Mouse (Mus musculus): Measurements from ENCODE around the gene 4933407L21Rik. TPM values are rescaled to one million over a fixed set of nuclear protein-coding genes. Genes with fewer than 3 reads are reported as not detected.

Gene 4933407L21Rik
- polyA plus RNA-seq (2016; fragmentation: Nextera tagmentation; extraction: Ambion mirVana) = 0.13 TPM in 1 of 2 replicates, not detected in the other

- Histone ChIP-seq H3K4me1 (peaks cover 18% of the 10 kb centered on the region), H3K27me3 (ENCODE audit: low read depth, poor library complexity, severe bottlenecking) (no peaks in the 10 kb centered on the region), H3K9me3 (replicated peaks) (no peaks in the 10 kb centered on the region), H3K27ac (no peak within 1 kb of the TSS), H3K4me3 (no peak within 1 kb of the TSS), H3K36me3 (no peaks in the 10 kb centered on the region)
- 73% methylated on average over 4 of the region's 4 CpGs for WGBS
- no peak for DNase-seq (ENCODE audit: low spot score)
Measured at GRCm38 (mm10) chr1:85928057-85928687, at the start of gene 4933407L21Rik. Gene 4933407L21Rik, plus strand, starts transcription at chr1:85928483.

- DNase-seq (ENCODE audit: low spot score) = no peak
- Histone ChIP-seq H3K4me1 (no peaks in the 10 kb centered on the region), H3K27me3 (ENCODE audit: low read depth, poor library complexity, severe bottlenecking) (no peaks in the 10 kb centered on the region), H3K27ac (no peak overlapping the region), H3K4me3 (no peak overlapping the region), H3K9me3 (replicated peaks) (peaks cover 5% of the 10 kb centered on the region; the same call in 1 of the 2 replicates), H3K36me3 (no peaks in the 10 kb centered on the region)
- 93% methylated on average over 12 of the region's 12 CpGs for WGBS
Measured at GRCm38 (mm10) chr1:85882003-85882402, 46.3 kb upstream of the 4933407L21Rik start.

- Histone ChIP-seq H3K9me3 (replicated peaks) (no peaks in the 10 kb centered on the region; the same call in 1 of the 2 replicates), H3K27me3 (ENCODE audit: low read depth, poor library complexity, severe bottlenecking) (no peaks in the 10 kb centered on the region), H3K4me1 (no peaks in the 10 kb centered on the region), H3K27ac (no peak overlapping the region), H3K4me3 (no peak overlapping the region), H3K36me3 (no peaks in the 10 kb centered on the region)
- WGBS = 89% methylated on average over 7 of the region's 7 CpGs
- no peak for DNase-seq (ENCODE audit: low spot score)
Measured at GRCm38 (mm10) chr1:85887221-85887620, 41.1 kb upstream of the 4933407L21Rik start.

- H3K4me1 ChIP-seq = peaks cover 47% of the 10 kb centered on the region
Measured at GRCm38 (mm10) chr1:85894231-85894747, 34.0 kb upstream of the 4933407L21Rik start, which contains the start of gene Itm2c. Gene Itm2c, plus strand, starts transcription at chr1:85894281.

GRCm38 (mm10) chr1:85894748-85895360 lies 33.4 kb upstream of the 4933407L21Rik start:
- Histone ChIP-seq H3K9me3 (replicated peaks) (no peaks in the 10 kb centered on the region), H3K27ac (peak overlapping the region; percentile 96), H3K27me3 (ENCODE audit: low read depth, poor library complexity, severe bottlenecking) (no peaks in the 10 kb centered on the region), H3K4me1 (peaks cover 51% of the 10 kb centered on the region), H3K36me3 (peaks cover 4% of the 10 kb centered on the region; the same call in 1 of the 2 replicates), H3K4me3 (peak overlapping the region; percentile 68)
- DNase-seq (ENCODE audit: low spot score) = peak; percentile 88
- WGBS = under 1% methylated on average over 30 of the region's 30 CpGs

More at GRCm38 (mm10) chr1:85894231-85894747, 34.0 kb upstream of the 4933407L21Rik start, which contains the start of gene Itm2c:
- 1% methylated on average over 35 of the region's 35 CpGs for WGBS
- Histone ChIP-seq H3K4me3 (peak within 1 kb of the TSS; percentile 68), H3K27me3 (ENCODE audit: low read depth, poor library complexity, severe bottlenecking) (no peaks in the 10 kb centered on the region), H3K9me3 (replicated peaks) (no peaks in the 10 kb centered on the region), H3K36me3 (peaks cover 4% of the 10 kb centered on the region; the same call in 1 of the 2 replicates), H3K27ac (peak within 1 kb of the TSS; percentile 96)
- peak; percentile 93 for DNase-seq (ENCODE audit: low spot score)

GRCm38 (mm10) chr1:85895391-85895837 lies 32.9 kb upstream of the 4933407L21Rik start:
- Histone ChIP-seq H3K27me3 (ENCODE audit: low read depth, poor library complexity, severe bottlenecking) (no peaks in the 10 kb centered on the region), H3K9me3 (replicated peaks) (no peaks in the 10 kb centered on the region), H3K4me1 (peaks cover 53% of the 10 kb centered on the region), H3K36me3 (peaks cover 5% of the 10 kb centered on the region), H3K27ac (peak overlapping the region; percentile 96), H3K4me3 (peak overlapping the region; percentile 68)
- peak; percentile 75 for DNase-seq (ENCODE audit: low spot score)
- WGBS = 5% methylated on average over 15 of the region's 15 CpGs

GRCm38 (mm10) chr1:85896110-85896509 lies 32.2 kb upstream of the 4933407L21Rik start:
- DNase-seq (ENCODE audit: low spot score) = no peak
- peaks cover 60% of the 10 kb centered on the region for H3K4me1 ChIP-seq
- H3K27ac ChIP-seq = peak overlapping the region; percentile 96
- H3K27me3 ChIP-seq (ENCODE audit: low read depth, poor library complexity, severe bottlenecking) = no peaks in the 10 kb centered on the region
- WGBS = 78% methylated on average over 5 of the region's 5 CpGs
- peak overlapping the region; percentile 68 for H3K4me3 ChIP-seq
- H3K9me3 ChIP-seq (replicated peaks) = no peaks in the 10 kb centered on the region
- peaks cover 12% of the 10 kb centered on the region for H3K36me3 ChIP-seq

- peak overlapping the region; percentile 68; the same call in 1 of the 2 replicates for H3K4me3 ChIP-seq
- no peaks in the 10 kb centered on the region for H3K9me3 ChIP-seq (replicated peaks)
- H3K36me3 ChIP-seq = peaks cover 22% of the 10 kb centered on the region
- no peaks in the 10 kb centered on the region for H3K27me3 ChIP-seq (ENCODE audit: low read depth, poor library complexity, severe bottlenecking)
- peak overlapping the region; percentile 61; the same call in 1 of the 2 replicates for H3K27ac ChIP-seq
- WGBS = 72% methylated on average over 12 of the region's 12 CpGs
- no peak for DNase-seq (ENCODE audit: low spot score)
- peaks cover 66% of the 10 kb centered on the region for H3K4me1 ChIP-seq
Measured at GRCm38 (mm10) chr1:85896781-85897700, 31.2 kb upstream of the 4933407L21Rik start.

GRCm38 (mm10) chr1:85897901-85898760 lies 30.2 kb upstream of the 4933407L21Rik start:
- H3K4me1 ChIP-seq = peaks cover 66% of the 10 kb centered on the region
- H3K36me3 ChIP-seq = peaks cover 33% of the 10 kb centered on the region
- WGBS = 41% methylated on average over 8 of the region's 8 CpGs
- H3K9me3 ChIP-seq (replicated peaks) = no peaks in the 10 kb centered on the region
- H3K27ac ChIP-seq = peak overlapping the region; percentile 61; the same call in 1 of the 2 replicates
- no peaks in the 10 kb centered on the region for H3K27me3 ChIP-seq (ENCODE audit: low read depth, poor library complexity, severe bottlenecking)
- H3K4me3 ChIP-seq = peak overlapping the region; percentile 20; the same call in 1 of the 2 replicates
- peak; percentile 44 for DNase-seq (ENCODE audit: low spot score)

GRCm38 (mm10) chr1:85898761-85899387 lies 29.4 kb upstream of the 4933407L21Rik start:
- H3K4me3 ChIP-seq = no peak overlapping the region
- no peak for DNase-seq (ENCODE audit: low spot score)

GRCm38 (mm10) chr1:85899388-85899761 lies 28.9 kb upstream of the 4933407L21Rik start:
- Histone ChIP-seq H3K27ac (peak overlapping the region; percentile 27; the same call in 1 of the 2 replicates), H3K9me3 (replicated peaks) (no peaks in the 10 kb centered on the region), H3K4me3 (no peak overlapping the region), H3K27me3 (ENCODE audit: low read depth, poor library complexity, severe bottlenecking) (no peaks in the 10 kb centered on the region), H3K4me1 (peaks cover 58% of the 10 kb centered on the region), H3K36me3 (peaks cover 45% of the 10 kb centered on the region)
- DNase-seq (ENCODE audit: low spot score) = no peak

More at GRCm38 (mm10) chr1:85898761-85899387, 29.4 kb upstream of the 4933407L21Rik start:
- peaks cover 40% of the 10 kb centered on the region for H3K36me3 ChIP-seq
- peaks cover 62% of the 10 kb centered on the region for H3K4me1 ChIP-seq
- H3K9me3 ChIP-seq (replicated peaks) = no peaks in the 10 kb centered on the region
- H3K27me3 ChIP-seq (ENCODE audit: low read depth, poor library complexity, severe bottlenecking) = no peaks in the 10 kb centered on the region
- H3K27ac ChIP-seq = peak overlapping the region; percentile 59
- 53% methylated on average over 12 of the region's 12 CpGs for WGBS

Measured in limb, embryonic 10.5 days (tissue).